Mouse (Mus musculus) cortical plate, adult 2 months (tissue): ENCODE data around the gene Gm43302.
"Not testable (repeated sequence)": the region's sequence is repeated elsewhere in the genome, so short reads cannot be mapped to it uniquely, and the experiment has no call there.

Source experiments
- CTCF ChIP-seq: fragments of 200-500 bp; IDR thresholded peaks from 2 replicates; pipeline ENCODE4 v1.5.1; 2011; ENCODE audit warnings: mild to moderate bottlenecking, control low read depth, low read length; ENCODE audit not compliant: insufficient read depth; ENCODE audit errors: extremely low read depth
- POLR2A ChIP-seq: fragments of 200-500 bp; IDR thresholded peaks from 2 replicates; pipeline ENCODE4 v1.6.1; 2011; ENCODE audit warnings: mild to moderate bottlenecking, low read length, control low read depth; ENCODE audit not compliant: insufficient read depth; ENCODE audit errors: extremely low read depth

GRCm38 (mm10) chr5:105240982-105241381, 52.5 kb downstream of the Gm43302 start:
- TF ChIP-seq CTCF, POLR2A: not testable (repeated sequence)
